Mouse (Mus musculus) cerebral cortex, adult 2 months (tissue): Measurements from ENCODE around the gene Accs.

Source experiments
- whole genome bisulfite sequencing: fragments of 180-500 bp; shearing (Covaris S2); methylation state at CpG from one replicate; pipeline ENCODE4 v1.1.7; 2018; 5-methylcytosine and 5-hydroxymethylcytosine counted together

Gene Accs

DNA sequence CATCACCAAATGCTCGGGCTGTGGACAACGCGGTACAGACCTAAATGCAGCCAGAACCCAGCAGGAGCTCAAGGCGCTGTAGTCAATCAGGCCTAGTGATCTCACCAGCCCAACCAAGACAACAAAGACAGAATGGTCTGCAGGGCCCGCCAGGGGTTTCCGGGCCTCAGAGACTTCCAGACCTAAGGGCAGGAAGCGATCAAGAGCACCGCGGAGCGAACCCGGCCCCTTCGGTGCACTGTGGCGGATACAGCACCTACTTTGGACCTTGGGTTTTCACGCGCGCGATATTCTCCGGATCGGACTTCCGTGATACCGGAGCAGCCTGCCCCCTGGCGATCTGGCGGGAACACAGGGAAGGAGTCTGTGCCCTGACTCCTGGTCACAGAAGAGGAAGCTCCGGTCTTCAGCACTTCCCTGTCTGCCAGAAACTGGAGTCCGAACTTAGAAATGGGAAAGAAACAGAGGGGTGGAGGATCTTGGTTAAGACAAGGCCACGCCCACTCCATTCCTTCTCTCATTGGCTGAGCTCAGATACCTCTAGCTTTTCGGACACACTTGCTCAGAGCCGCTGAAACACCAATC, at the start of gene Accs:
Gene Accs (minus strand): TSS at position 439 of the 585 bp plus-strand sequence.
- WGBS, result under 1% methylated on average over 28 of the region's 28 CpGs

DNA sequence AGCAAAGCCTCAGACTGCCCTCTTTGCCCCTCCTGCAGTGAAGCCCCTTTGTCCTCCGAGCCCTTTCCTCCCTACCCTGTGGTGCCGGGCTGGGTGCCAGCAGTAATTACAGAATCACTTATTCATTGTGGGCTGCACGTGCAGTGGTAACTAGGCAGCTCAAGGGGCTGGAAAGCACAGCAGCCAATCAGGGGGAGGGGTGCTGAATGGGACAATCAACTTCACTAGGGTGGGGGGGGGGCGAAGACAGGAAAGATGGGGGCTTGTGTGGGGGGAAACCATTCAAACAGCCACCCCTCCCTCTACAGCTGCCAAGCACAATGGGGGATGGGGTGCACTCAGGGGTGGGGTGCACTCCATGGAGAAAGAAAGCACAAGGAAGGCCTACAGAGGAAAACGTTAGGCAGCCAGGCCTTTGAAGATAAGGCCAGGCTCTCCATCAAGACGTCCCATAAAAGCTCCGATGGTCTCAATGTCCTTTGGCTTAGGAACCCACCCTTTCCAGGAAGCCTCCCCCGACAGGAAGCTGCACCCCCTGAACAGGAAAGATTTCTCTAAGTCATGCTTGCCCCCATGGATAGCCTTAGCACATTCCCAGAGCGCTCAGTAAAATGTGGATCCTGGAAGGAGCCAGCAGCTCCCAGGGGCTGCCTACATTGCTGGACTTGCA, 42.0 kb upstream of the Accs start:
- WGBS, result 21% methylated on average over 9 of the region's 9 CpGs

DNA sequence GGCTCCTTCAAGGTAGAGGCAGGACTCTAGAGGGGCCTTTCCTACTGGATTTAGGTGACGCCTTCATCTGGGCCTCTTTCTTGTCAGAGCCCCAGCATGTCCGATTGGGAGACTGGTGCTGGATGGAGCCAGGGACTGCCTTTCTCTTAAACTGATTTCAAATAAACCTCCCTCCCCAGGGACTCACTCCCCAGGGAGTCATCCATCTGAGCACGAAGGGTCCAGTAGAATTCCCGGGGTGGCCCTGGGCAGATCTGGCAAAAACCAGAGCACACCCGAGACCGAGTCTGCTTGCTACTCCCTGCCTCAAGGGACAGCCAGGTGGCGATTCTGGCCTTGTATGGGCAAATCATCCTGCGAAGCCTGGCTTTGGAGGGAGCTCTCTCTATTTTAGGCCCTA, 40.4 kb upstream of the Accs start:
- 86% methylated on average over 8 of the region's 8 CpGs for WGBS

DNA sequence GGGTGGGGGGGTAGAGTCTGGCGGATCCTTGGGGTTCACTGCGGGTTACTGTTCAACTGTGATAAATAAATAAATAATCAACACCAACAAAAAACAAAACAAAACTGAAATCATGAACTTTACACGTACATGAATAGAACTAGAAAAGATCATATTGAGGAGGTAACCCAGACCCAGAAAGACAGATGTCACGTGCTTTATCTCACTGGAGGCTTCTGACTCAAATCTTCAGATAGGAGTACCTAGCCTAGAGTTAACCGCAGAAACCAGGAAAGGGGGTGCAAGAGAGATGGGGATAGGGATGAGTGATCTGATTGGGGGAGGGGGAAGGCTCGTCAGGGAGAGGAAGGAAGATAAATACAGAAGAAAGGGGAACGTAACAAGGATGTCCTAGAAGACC, 39.3 kb upstream of the Accs start:
- WGBS, result 94% methylated on average over 7 of the region's 7 CpGs

DNA sequence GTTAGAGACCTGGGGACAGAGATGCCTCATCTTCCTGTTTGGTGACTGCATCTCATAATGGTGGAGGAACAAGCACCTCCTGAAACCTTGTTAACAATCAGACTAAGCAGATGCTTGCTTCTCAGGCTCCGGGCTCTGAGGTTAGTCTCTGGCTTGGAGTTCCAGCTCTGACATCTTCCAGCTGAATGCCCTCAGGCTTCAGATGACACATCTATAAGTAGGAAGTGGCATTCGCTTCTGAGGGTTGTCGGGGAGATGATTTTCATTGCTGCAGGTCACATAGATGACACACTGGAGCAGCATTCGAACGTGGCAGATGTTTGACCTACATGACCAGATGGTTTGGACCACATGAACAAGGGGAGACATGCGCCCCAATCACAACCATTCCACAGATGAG, 38.6 kb upstream of the Accs start:
- 94% methylated on average over 6 of the region's 6 CpGs for WGBS

DNA sequence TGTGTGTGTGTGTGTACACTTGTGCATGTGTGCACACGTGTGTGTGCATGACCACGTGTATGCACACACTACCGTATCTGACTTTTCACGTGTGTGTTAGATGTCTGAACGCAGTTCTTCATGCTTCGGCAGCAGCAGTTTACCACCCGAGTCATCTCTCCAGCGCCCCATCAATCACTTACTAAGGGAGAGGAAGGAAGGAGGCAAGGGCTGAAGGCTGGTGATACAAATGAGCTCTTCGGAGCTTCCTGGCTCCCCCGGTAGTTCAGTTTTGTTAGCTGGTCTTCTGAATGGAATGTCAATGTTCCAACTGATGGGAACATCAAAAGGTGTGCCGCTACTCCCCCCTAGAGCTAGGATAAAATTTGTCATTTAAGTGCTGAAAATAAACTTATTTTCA, 37.5 kb upstream of the Accs start:
- WGBS, result 83% methylated on average over 11 of the region's 11 CpGs

DNA sequence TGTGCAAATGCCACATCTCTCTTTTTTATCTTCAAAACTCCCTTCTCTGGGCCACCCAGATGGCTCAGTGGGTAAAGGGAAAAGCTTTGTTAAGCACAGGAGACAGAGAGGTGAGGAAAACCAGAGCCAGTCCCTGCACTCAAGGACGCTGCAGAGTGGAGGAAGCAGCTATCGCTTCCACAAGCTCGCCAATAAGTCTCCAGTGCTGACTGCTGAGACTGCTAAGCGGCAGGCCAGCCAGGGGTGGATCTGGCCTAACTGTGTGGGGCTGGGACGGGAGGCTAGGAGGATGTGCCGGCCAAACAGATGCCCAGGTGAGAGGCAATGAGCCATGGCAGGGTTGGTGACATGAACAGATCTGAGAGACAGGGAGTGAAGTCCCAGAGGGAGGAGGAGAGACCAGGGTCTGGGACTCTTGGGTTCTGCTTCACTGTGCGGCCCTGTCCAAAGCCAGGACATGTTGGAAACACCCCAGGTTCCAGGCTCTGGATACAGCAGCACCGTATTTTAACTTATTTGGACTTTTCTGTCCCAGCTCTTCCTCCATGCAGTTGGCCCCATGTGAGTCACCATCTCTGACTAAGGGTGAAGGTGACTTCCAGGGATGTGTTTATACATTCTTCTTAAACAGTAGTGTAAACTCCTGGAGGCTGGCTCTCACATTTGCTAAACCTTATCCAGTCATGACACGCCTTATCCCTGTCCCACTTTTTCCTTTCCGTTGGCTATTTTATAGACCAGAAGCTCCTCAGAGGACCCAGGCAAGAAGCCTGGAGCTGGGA, 36.5 kb upstream of the Accs start:
- WGBS, result 79% methylated on average over 10 of the region's 10 CpGs

DNA sequence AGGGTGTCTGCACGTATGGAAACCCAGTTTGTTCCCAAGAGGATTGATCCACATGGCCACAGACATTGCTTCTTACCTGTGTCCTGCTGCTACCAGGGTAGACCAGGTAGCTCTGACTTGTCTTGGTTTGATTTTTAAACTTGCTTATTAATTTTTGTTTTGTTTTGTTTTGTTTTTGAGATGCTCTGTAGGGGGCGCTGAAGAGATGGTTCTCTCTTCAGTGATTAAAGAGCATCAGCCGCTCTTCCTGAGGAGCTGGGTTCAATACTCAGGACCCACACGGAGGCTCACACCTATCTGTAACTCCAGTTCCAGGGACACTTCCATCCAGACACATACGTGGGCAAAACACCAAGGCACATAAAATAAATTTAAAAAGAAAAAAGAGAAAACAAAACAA, 33.3 kb upstream of the Accs start:
- 70% methylated on average over 5 of the region's 5 CpGs for WGBS

DNA sequence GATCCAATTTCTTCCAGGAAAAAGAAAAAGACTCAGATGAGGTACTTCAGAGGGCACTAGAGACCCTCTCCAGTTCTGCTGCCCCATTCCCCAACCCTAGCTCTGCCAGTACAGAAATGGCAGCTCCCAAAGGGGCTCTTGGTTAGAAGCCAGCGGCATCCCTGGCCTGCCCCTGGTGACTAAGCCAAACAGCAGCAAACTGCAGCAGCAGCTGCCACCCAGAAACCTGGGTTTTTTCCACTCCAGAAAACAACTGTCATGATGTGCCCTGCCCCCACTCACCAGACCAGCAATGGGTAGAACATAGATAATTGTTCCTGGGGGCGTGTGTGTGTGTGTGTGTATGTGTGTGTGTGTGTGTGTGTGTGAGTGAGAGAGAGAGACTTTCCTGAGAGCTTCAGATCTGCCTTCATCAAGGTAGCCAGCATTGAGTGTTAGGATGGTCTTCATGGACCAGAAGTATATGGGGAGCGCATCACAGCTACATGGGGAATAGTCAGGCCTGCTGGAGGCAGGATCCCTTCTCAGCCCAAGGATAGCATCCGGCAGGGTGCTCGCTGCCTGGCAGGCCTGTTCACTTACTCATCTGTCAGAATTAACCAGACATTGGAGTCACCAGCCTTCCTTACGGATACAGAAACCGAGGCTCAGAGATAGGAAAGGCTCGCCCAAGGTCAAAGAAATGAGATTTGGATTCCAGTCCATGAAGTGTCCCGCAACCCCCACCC, 32.1 kb upstream of the Accs start:
- 88% methylated on average over 9 of the region's 9 CpGs for WGBS

DNA sequence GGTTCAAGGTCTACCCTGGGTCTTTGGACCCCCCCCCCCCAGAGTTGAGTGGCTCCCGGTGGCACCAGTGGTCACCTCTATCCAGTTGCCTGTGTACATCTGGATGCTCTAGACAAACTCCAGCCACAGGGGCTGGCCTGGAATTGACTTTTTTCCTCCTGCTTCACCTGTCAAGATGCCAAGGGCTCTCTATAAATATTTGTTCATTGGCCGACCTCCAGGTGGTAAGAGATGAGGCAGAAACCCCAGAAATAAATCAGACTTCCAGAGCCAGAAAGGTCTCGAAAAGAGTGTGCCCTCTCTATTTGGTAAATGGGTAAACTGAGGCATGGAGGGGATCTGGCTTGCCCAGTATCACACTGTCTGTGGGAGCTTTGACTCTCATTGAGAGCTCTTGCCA, 31.2 kb upstream of the Accs start:
- WGBS, result 83% methylated on average over 3 of the region's 3 CpGs

DNA sequence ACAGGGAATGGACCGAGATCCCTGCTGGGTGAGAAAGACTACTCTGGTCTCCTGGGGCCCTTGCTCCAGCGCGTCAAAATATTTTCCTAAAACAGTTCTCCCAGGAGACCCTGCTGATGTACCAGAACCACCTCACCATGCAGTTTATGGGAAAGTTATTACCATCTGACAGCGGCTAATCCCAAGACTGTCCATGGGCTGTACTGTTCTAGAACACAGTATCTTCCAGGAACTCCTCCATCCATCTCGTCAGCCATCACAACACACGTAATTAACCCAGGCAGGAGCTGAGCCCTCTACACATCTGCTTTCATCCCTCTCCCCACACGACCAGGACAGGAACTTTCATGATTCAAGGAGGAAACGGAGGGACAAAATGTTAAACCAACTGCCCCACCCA, 30.7 kb upstream of the Accs start:
- 86% methylated on average over 8 of the region's 8 CpGs for WGBS

DNA sequence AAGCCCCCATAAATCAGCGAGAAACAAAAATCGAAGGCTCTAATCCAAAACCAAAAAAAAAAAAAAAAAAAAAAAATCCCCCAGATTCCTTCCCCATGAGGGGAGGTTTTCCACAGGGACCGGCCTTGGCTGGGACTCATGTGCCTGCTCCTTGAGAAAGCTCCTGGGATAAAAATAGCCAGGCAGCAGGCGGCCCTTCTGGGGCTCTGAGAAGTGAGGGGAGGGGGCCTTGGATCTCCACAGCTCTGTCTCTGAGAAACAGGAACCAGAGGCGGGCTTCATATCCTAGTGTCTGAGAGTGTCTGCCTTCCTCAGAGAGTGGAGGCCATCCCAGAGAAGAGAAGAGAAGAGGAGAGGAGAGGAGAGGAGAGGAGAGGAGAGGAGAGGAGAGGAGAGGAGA, 27.3 kb upstream of the Accs start:
- WGBS, result 45% methylated on average over 5 of the region's 5 CpGs

DNA sequence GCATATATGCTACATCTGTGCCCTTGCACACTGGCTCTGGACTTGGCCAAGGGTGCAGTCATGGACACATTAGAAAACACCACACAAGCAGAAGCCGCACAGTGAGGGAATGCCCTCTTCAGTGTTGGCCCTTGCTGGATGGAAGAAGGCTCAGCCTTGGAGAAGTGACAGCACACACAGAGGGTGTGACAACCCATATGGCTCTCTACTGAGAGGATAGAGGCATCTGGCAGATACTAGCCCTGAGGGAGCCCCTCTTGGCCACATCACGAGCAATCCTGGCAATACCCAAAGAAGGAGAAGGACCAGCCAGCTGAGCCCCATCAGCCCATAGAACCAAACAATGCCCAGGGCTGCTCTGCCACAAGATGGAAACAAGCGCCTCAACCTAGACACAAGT, 24.9 kb upstream of the Accs start:
- 85% methylated on average over 3 of the region's 3 CpGs for WGBS

DNA sequence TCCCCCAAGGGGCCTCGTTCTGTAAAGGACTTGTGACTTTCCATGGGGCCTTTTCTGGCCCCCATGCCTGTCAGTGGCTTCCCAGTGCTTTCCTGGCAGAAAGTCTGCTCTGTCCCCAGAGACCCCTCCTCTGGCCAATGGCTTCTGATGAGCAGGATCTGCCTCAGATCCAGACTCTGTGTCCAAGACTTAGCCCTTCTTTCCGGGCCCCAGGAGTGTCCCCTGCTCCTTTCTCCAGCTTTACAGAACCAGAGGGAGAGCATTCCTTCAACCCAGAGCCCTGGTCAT, 24.4 kb upstream of the Accs start:
- 45% methylated on average over 2 of the region's 2 CpGs for WGBS

DNA sequence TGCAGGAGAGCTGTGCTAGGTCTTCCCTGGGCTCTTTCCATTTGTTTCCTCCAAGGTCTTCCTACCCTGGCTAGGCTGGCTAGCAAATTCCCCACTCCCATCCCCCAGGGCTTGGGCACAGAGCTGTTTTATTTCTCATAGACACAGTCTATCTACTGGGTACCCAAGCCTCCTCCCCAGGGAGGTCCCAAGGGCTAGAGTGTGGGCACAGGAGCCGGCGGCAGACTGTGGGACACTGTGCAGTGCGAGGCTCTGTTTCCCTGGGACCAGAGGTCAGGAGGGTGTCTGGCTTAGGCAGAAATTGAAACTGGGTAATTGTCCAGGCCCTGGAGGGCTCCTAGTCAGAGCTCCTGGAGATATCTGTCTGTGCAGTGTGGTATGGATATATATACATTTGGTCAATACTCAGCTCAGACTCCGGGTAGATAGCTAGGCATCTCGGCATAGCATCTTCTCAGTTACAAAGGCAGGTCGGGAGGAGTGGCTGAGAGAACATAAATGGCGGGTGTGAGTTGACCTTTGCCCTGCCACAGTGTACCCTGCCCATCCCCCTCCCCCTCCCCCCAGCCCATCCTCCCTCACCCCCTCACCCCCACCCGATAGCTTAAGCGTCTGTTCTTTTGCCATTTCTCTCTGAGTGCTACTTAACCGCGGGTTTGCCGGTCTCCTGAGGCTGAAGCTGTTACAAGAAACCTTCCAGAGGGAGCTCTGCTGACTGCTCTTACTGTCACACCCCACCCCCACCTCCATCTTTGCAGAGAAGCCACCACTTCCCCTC, 23.9 kb upstream of the Accs start:
- WGBS, result 36% methylated on average over 12 of the region's 12 CpGs

DNA sequence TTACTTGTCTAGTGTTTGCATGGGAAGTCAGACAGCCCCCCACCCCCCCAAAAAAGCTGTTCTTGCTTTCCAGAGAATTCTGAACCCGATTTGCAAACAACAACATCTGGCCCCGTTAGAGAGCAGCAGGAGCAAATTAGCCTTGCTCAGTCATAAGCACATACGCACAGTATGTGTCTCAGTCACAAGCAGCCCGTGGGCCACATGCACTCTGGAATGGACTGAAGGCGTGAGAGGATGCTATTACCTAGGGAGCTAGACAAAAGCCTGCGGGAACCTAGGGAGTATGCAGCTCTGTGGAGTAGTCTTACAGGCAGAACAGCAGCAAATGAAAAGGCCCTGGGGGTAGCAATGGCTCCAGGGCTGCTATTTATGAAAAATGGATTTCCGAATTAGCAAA, 22.5 kb upstream of the Accs start:
- WGBS, result 78% methylated on average over 7 of the region's 7 CpGs

DNA sequence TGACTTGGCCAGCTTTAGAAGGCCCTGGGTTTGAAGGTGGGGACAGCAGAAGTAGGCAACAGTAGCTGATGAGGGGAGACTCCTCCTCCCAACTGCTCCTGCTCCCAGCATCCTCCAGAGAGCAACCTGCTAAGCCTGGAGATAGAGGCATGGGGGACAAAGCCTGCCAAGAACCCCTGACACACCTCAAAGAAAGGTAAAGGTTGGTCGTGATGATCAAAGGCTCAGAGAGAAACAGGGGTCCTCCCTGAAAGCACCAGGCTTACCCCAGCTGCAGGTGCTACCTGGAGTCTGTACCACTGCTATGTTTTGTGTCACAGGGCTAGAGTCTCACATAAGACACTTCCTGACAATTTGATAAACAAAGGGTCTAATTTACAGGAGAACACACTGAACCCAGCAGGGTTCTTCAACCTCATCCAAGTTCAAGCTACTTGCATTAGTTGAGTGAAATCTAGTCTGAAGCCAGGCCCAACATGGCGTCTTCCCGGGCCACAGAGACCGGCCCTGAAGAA, 21.7 kb upstream of the Accs start:
- WGBS, result 95% methylated on average over 4 of the region's 4 CpGs

DNA sequence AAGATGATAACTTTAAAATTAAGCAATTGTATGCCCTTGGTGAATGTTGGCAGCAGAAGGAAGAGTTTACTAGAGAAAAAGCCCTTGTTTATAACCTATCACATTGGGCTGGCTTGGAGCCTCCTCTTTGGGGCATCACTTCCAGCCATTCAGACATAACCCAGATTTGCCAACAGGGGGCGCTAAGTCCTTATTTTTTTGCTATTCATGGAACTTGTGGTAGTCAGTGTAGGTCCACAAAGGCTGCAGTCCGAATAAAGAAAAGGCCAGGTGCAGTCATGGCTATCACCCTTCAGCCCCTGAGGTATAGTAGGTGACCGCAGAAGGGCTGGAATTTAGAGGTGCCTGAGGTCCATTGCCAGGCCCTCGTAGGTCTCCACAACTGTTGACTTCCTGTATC, 21.1 kb upstream of the Accs start:
- 39% methylated on average over 4 of the region's 4 CpGs for WGBS

DNA sequence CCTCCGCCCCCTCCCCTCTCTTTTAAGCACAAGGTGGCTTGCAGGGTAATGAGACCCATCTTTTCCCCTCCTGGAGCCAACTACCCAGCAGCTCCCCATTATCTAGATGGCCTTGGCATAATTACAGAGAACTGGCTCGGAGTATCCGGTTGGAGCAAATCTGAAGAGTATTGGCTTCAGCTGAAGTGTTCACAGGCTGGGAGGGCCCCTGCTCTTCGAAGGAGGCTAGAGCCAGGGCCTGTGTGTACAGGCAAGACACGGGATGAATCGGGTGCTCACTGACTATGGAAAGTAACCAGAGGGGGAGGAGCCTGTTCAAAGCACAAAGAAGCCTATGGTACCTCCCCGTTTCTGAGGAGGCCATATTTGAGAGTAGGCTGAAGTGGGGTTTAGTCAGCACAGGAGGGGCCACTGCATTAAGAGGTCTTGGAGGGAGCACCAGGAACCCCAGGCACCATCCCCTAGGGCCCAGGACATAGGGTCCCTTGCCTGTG, 19.4 kb upstream of the Accs start, which contains the start of gene Accsl:
Gene Accsl (minus strand): TSS at position 51 of the 494 bp plus-strand sequence.
- WGBS, result 53% methylated on average over 7 of the region's 7 CpGs

DNA sequence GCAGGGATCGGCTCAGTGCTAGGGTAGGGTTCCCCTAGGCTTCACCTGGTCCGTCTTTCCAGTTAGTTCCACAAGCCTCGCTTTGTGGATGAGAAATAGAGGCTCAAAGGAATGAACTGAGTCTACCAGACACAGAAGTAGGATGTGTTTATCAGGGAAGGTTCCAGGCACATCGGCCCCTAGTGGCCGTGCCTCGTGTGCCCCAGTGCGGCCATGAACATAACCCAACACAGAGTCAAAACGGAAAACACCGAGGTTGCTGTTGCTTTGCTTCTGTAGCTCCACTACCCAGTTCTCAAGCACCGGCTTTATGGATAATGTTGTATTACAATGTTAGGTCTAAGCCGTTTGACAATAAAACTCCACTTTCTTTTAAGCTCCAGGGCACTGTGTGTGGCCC, 18.8 kb upstream of the Accs start:
- 93% methylated on average over 11 of the region's 11 CpGs for WGBS

DNA sequence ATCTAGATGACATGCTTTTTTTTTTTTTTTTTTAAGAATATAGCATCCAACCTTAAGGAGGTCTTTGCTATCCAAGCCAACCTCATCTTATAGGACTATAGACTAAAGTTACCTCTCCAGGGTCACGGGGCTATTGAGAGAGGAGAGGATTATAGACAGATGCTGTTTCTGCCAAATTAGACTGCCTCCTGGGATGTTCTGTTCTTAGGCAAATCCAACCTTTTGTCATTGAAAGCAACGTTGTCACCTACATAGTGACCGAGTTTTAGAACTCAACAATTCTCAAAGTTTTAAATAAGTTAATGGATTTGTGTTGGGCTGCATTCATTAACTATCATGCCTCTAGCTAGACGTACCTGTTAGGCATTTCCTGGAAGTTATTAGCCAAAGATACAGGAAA, 13.5 kb upstream of the Accs start:
- WGBS, result 78% methylated on average over 4 of the region's 4 CpGs
